Mouse (Mus musculus) forebrain, embryonic 15.5 days (tissue): ENCODE data around the gene F11r. TPM values are rescaled to one million over a fixed set of nuclear protein-coding genes. Genes with fewer than 3 reads are reported as not detected.

Source experiments
- ATAC-seq: fragments of 200-750 bp; cut with Nextera tagmentation; replicated peaks from 2 replicates; pipeline ENCODE4 v1.8.0; 2017; ENCODE audit warnings: mild to moderate bottlenecking, moderate TSS enrichment, moderate library complexity
- H3K27ac ChIP-seq: fragments of 300-500 bp; sonication (generic); replicated peaks from 2 replicates; pipeline ENCODE4 v1.5.1; 2015; ENCODE audit warnings: mild to moderate bottlenecking, inconsistent platforms
- H3K27me3 ChIP-seq: fragments of 300-500 bp; sonication (generic); 2 replicates; pipeline ENCODE4 v1.6.1; 2015; ENCODE audit warnings: inconsistent platforms
- H3K36me3 ChIP-seq: fragments of 300-500 bp; sonication (generic); 2 replicates; pipeline ENCODE4 v1.6.1; 2015; ENCODE audit warnings: mild to moderate bottlenecking, inconsistent platforms
- H3K4me1 ChIP-seq: fragments of 300-500 bp; sonication (generic); 2 replicates; pipeline ENCODE4 v1.6.1; 2015; ENCODE audit warnings: inconsistent platforms
- H3K4me2 ChIP-seq: fragments of 300-500 bp; sonication (generic); replicated peaks from 2 replicates; pipeline ENCODE4 v1.6.1; 2015; ENCODE audit warnings: mild to moderate bottlenecking, inconsistent platforms
- H3K4me3 ChIP-seq: fragments of 300-500 bp; sonication (generic); 2 replicates; pipeline ENCODE4 v1.5.1; 2015; ENCODE audit warnings: mild to moderate bottlenecking, inconsistent platforms
- H3K9ac ChIP-seq: fragments of 300-500 bp; sonication (generic); replicated peaks from 2 replicates; pipeline ENCODE4 v1.6.1; 2015; ENCODE audit warnings: mild to moderate bottlenecking, inconsistent platforms
- H3K9me3 ChIP-seq: fragments of 300-500 bp; sonication (generic); 2 replicates; pipeline ENCODE4 v1.6.1; 2016; ENCODE audit warnings: inconsistent platforms
- WGBS: fragments of 180-500 bp; shearing (Covaris S2); methylation state at CpG from one replicate; pipeline ENCODE4 v1.1.7; 2015; ENCODE audit warnings: mixed read lengths; 5-methylcytosine and 5-hydroxymethylcytosine counted together
- polyA plus RNA-seq: library from polyadenylated mRNA; unstranded; fragments of >200 nt; fragmentation: Nextera tagmentation; extraction: Ambion mirVana; gene quantifications from 2 replicates; pipeline ENCODE4 v1.2.1, GENCODE M21; 2015

Gene F11r
- polyA plus RNA-seq, 1 experiment from 2014 or later = 9.6 TPM

DNA sequence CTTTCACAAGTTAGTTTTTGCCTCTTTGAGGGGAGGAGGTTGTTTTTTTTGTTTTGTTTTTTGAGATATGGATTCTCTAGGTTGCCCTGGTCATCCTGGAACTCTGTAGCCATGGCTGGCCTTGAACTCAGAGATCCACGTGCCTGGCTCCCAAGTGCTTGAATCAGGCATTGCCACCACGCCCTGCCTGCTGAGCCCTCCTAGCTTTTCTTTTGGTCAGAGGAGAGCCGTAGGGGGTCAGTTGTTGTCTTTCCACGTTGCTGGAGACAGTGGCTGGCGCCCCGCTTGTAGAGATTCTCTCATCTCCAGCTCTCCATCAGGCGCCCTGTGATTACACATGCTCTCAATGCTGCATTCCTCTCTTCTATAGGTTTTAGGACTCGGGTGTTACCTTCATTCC, 23.7 kb upstream of the F11r start:
- Histone ChIP-seq H3K4me1 (peaks cover 22% of the 10 kb centered on the region), H3K27me3 (no peaks in the 10 kb centered on the region), H3K9ac (no peak overlapping the region), H3K9me3 (no peaks in the 10 kb centered on the region), H3K27ac (no peak overlapping the region), H3K4me2 (peak overlapping the region; percentile 50; the same call in 1 of the 2 replicates), H3K4me3 (no peak overlapping the region), H3K36me3 (peaks cover 32% of the 10 kb centered on the region)
- no peak for ATAC-seq
- 79% methylated on average over 8 of the region's 8 CpGs for WGBS

GRCm38 (mm10) chr1:171418660-171419059, 18.7 kb upstream of the F11r start, which contains the start of gene Tstd1:
Tstd1 (plus strand) TSS chr1:171418872.
- H3K9ac ChIP-seq = no peak within 1 kb of the TSS
- H3K4me1 ChIP-seq = peaks cover 9% of the 10 kb centered on the region
- 92% methylated on average over 5 of the region's 5 CpGs for WGBS
- H3K27ac ChIP-seq = no peak within 1 kb of the TSS
- ATAC-seq = no peak
- no peak within 1 kb of the TSS for H3K4me3 ChIP-seq
- no peaks in the 10 kb centered on the region for H3K9me3 ChIP-seq
- no peaks in the 10 kb centered on the region for H3K27me3 ChIP-seq
- no peak within 1 kb of the TSS for H3K4me2 ChIP-seq
- peaks cover 52% of the 10 kb centered on the region for H3K36me3 ChIP-seq

DNA sequence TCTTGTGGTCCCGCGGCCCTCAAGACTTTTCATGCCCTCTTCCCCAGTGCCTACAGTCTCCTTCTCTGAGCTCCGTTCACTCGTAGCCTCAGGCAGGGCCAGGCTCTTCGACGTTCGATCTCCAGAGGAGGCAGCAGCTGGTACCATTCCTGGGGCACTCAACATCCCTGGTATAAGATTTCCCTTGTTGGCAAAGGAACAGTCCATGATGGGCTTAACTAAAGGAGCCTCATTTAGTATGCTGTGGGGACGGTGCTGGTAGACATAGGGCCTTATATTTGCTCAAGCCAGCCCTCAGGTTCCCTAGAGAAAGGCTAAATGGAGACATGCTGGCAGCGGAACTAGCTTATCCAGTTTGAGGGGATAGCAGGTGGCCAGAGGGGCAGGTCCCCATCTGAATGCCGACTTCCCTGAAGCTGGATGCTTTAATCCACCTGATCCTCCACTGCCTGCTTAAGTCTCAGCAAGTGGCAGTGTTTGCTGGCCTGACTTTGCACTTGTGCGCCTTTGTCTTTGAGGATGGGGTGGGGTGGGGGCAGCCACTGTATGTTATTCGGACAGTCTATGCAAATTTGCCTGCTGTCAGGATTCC, 17.9 kb upstream of the F11r start:
- Histone ChIP-seq H3K4me2 (no peak overlapping the region), H3K4me3 (no peak overlapping the region), H3K9ac (no peak overlapping the region), H3K9me3 (no peaks in the 10 kb centered on the region), H3K27ac (no peak overlapping the region), H3K27me3 (no peaks in the 10 kb centered on the region), H3K36me3 (peaks cover 52% of the 10 kb centered on the region), H3K4me1 (peaks cover 2% of the 10 kb centered on the region)
- 56% methylated on average over 12 of the region's 12 CpGs for WGBS
- ATAC-seq = 0 out of 2 replicates have a peak, but pooled peaks have one; percentile 36

DNA sequence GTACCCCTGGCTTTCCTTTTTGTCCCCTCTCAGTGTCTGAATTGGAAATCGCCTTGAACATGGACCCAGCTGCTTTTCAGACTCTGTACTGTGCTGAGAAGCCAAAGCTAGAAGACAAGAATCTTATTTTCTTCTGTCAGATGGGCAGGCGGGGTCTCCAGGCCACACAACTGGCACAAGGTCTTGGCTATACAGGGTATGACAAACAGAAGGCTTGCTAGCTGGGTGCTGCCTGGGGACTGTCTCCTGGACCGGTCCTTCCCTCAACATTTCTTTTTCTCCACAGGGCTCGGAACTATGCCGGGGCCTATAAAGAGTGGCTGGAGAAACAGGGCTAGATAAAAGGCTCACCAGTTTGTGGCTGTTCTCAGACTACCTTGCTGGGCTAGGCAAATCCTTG, 17.4 kb upstream of the F11r start:
- no peak overlapping the region for H3K27ac ChIP-seq
- H3K4me1 ChIP-seq = no peaks in the 10 kb centered on the region
- WGBS = 70% methylated on average over 5 of the region's 5 CpGs
- peaks cover 52% of the 10 kb centered on the region for H3K36me3 ChIP-seq
- ATAC-seq = no peak
- no peak overlapping the region for H3K9ac ChIP-seq
- no peak overlapping the region for H3K4me3 ChIP-seq
- H3K27me3 ChIP-seq = no peaks in the 10 kb centered on the region
- H3K4me2 ChIP-seq = no peak overlapping the region
- no peaks in the 10 kb centered on the region for H3K9me3 ChIP-seq

GRCm38 (mm10) chr1:171422504-171423095, 14.7 kb upstream of the F11r start:
- peaks cover 29% of the 10 kb centered on the region for H3K36me3 ChIP-seq
- WGBS = 89% methylated on average over 8 of the region's 8 CpGs
- no peaks in the 10 kb centered on the region for H3K27me3 ChIP-seq
- no peaks in the 10 kb centered on the region for H3K9me3 ChIP-seq
- no peaks in the 10 kb centered on the region for H3K4me1 ChIP-seq
- H3K27ac ChIP-seq = no peak overlapping the region
- ATAC-seq = no peak
- no peak overlapping the region for H3K4me3 ChIP-seq
- H3K9ac ChIP-seq = no peak overlapping the region
- H3K4me2 ChIP-seq = no peak overlapping the region

DNA sequence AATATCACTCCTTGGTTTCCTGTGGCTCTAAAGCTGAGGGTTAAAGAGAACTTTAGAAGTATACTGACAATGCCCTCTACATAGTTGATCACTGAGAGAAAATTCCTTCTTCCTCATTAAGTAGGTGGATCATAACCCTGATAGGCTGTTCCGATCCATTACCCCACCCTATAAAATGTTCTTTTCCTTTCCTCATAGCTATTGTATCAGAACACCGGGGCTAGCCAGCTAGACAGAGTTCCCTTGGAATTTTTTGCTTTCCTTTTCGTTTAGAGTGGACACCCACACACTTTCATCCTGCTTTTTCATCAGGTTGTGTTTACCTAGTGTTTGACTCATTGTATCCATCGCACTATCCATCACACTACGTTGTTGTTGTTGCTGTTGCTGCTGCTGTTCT, 12.7 kb upstream of the F11r start:
- H3K27ac ChIP-seq = no peak overlapping the region
- no peak overlapping the region for H3K4me2 ChIP-seq
- H3K4me3 ChIP-seq = no peak overlapping the region
- no peaks in the 10 kb centered on the region for H3K4me1 ChIP-seq
- H3K9ac ChIP-seq = no peak overlapping the region
- ATAC-seq = no peak
- H3K27me3 ChIP-seq = no peaks in the 10 kb centered on the region
- peaks cover 10% of the 10 kb centered on the region for H3K36me3 ChIP-seq
- WGBS = 80% methylated on average over 5 of the region's 5 CpGs
- H3K9me3 ChIP-seq = no peaks in the 10 kb centered on the region

GRCm38 (mm10) chr1:171425126-171425525, 12.2 kb upstream of the F11r start:
- Histone ChIP-seq H3K27me3 (no peaks in the 10 kb centered on the region), H3K36me3 (peaks cover 6% of the 10 kb centered on the region; the same call in 1 of the 2 replicates), H3K9me3 (no peaks in the 10 kb centered on the region), H3K4me3 (no peak overlapping the region), H3K27ac (no peak overlapping the region), H3K9ac (no peak overlapping the region), H3K4me2 (no peak overlapping the region), H3K4me1 (no peaks in the 10 kb centered on the region)
- WGBS = 87% methylated on average over 4 of the region's 4 CpGs
- ATAC-seq = no peak

GRCm38 (mm10) chr1:171432158-171432557, 5.2 kb upstream of the F11r start:
- no peak overlapping the region for H3K9ac ChIP-seq
- H3K4me2 ChIP-seq = no peak overlapping the region
- no peaks in the 10 kb centered on the region for H3K9me3 ChIP-seq
- H3K4me3 ChIP-seq = no peak overlapping the region
- ATAC-seq = no peak
- H3K27me3 ChIP-seq = peaks cover 5% of the 10 kb centered on the region; the same call in 1 of the 2 replicates
- peaks cover 2% of the 10 kb centered on the region for H3K4me1 ChIP-seq
- H3K36me3 ChIP-seq = no peaks in the 10 kb centered on the region
- no peak overlapping the region for H3K27ac ChIP-seq
- 80% methylated on average over 5 of the region's 5 CpGs for WGBS

GRCm38 (mm10) chr1:171435288-171435814, 2.0 kb upstream of the F11r start:
- no peak overlapping the region for H3K9ac ChIP-seq
- H3K9me3 ChIP-seq = no peaks in the 10 kb centered on the region
- peaks cover 10% of the 10 kb centered on the region for H3K4me1 ChIP-seq
- 66% methylated on average over 7 of the region's 7 CpGs for WGBS
- no peak overlapping the region for H3K27ac ChIP-seq
- H3K4me3 ChIP-seq = no peak overlapping the region
- H3K36me3 ChIP-seq = no peaks in the 10 kb centered on the region
- no peak overlapping the region for H3K4me2 ChIP-seq
- ATAC-seq = no peak
- H3K27me3 ChIP-seq = peaks cover 29% of the 10 kb centered on the region; the same call in 1 of the 2 replicates

DNA sequence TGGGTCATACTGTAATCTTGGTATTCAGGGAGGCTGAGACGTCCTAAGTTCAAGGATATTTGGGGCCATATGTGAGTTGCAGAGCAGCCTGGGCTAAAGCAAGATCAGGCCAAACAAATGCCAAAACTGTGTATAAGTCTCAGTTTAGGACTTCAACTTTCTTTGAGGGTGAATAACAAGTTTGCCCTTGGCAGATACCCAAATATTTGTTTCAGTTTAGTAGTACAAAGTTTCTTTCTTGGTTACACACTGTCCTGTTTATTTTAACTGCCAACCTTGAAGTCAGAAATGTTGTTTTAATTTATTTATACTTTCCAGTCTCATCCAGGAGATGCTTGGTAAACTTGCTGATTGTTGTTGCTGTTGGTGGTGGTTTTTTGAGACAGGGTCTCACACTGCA, 1.4 kb upstream of the F11r start:
- H3K4me3 ChIP-seq = no peak overlapping the region
- WGBS = 69% methylated on average over 1 of the region's 1 CpGs
- H3K9me3 ChIP-seq = no peaks in the 10 kb centered on the region
- no peak overlapping the region for H3K9ac ChIP-seq
- H3K27me3 ChIP-seq = peaks cover 29% of the 10 kb centered on the region; the same call in 1 of the 2 replicates
- no peak overlapping the region for H3K4me2 ChIP-seq
- no peak for ATAC-seq
- no peak overlapping the region for H3K27ac ChIP-seq
- peaks cover 10% of the 10 kb centered on the region for H3K4me1 ChIP-seq
- no peaks in the 10 kb centered on the region for H3K36me3 ChIP-seq

DNA sequence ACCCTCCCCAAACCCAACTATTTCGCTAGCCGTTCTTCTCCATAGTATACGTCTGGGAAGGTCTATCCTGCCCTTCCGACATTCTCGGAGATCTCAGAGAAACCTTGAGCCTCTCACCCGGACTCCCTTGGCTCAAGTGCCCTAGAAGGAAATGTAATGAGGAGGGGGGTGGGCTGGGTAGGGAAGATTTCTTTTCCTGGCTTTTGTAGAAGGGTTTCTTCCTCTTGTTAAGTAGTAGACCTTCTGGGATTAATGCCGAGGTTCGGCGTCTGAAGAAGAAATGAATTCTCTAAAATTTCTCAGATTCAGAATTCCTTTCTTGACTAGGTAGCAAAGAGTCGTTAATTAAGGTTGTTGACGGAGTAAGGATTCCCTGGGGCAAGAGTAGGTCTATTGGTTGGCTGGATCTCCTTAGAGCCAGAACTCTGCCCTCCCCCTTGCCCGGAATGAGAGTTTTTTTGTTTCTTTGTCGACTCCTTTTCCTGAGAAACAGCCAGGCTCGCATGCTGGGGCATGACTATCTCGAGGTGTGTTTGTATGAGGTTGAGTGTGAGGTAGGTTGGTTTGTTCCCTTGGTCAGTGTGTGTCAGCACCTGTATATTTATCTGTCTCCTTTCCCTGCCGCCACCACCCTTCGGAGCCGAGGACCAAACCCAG, 807 bp downstream of the F11r start:
- Histone ChIP-seq H3K4me2 (peak overlapping the region; percentile 46), H3K27me3 (peaks cover 29% of the 10 kb centered on the region; the same call in 1 of the 2 replicates), H3K36me3 (no peaks in the 10 kb centered on the region), H3K4me1 (peaks cover 10% of the 10 kb centered on the region), H3K27ac (no peak overlapping the region), H3K9me3 (no peaks in the 10 kb centered on the region), H3K9ac (peak overlapping the region; percentile 19; the same call in 1 of the 2 replicates), H3K4me3 (peak overlapping the region; percentile 37)
- peak; percentile 27; the same call in 1 of the 2 replicates for ATAC-seq
- WGBS = 9% methylated on average over 18 of the region's 18 CpGs

DNA sequence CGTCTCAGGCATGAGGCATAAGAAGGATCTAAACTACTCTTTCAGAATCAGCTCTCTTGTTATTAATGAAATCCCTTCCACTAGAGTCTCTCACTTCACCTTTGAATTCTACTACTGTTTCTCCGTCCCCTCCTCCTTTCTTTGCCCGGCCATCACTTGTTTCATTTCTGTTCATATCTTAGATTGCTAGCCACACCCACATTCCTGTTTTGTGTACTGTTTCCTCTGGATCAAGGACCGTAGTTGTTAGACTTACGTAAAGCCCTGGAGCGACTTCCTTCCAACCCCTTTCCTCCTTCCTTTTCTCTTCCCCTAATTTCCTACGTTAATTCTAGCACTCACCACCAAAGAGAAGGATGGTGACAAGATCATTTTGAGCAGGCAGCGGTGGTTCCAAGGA, 1.7 kb downstream of the F11r start:
- Histone ChIP-seq H3K9me3 (no peaks in the 10 kb centered on the region), H3K27me3 (peaks cover 29% of the 10 kb centered on the region; the same call in 1 of the 2 replicates), H3K4me2 (no peak overlapping the region), H3K27ac (no peak overlapping the region), H3K36me3 (no peaks in the 10 kb centered on the region), H3K4me1 (peaks cover 10% of the 10 kb centered on the region), H3K9ac (no peak overlapping the region), H3K4me3 (no peak overlapping the region)
- no peak for ATAC-seq
- 60% methylated on average over 8 of the region's 8 CpGs for WGBS
